Mouse (Mus musculus) thymus, postnatal 25 days (tissue): ENCODE data around the gene Exd1.

Experiments
- DNase-seq: peaks from one replicate; pipeline ENCODE4 v3.0.0; 2022

The Exd1 gene

GRCm38 (mm10) chr2:119547522-119548370 is at the start of gene Exd1, which contains the start of gene Chp1:
Gene Exd1, minus strand, starts transcription at chr2:119547627.
Gene Chp1, plus strand, starts transcription at chr2:119547697.
- DNase-seq, result peak; percentile 94

GRCm38 (mm10) chr2:119596781-119597330 is 49.4 kb upstream of the Exd1 start:
- DNase-seq, result no peak

- no peak for DNase-seq
These were observed 47.9 kb upstream of the Exd1 start for GRCm38 (mm10) chr2:119595308-119595707.

GRCm38 (mm10) chr2:119594113-119594981 is 46.9 kb upstream of the Exd1 start:
- DNase-seq, result peak; percentile 96

- DNase-seq, result no peak
These were observed 46.3 kb upstream of the Exd1 start for GRCm38 (mm10) chr2:119593765-119594112.

GRCm38 (mm10) chr2:119591247-119591646 is 43.8 kb upstream of the Exd1 start:
- peak; percentile 4 for DNase-seq

- DNase-seq, result peak; percentile 75
These were observed 40.0 kb upstream of the Exd1 start for GRCm38 (mm10) chr2:119587383-119587782.

GRCm38 (mm10) chr2:119584282-119584681 is 36.9 kb upstream of the Exd1 start:
- DNase-seq, result no peak

GRCm38 (mm10) chr2:119583439-119583838 is 36.0 kb upstream of the Exd1 start:
- no peak for DNase-seq

GRCm38 (mm10) chr2:119581571-119581970 is 34.1 kb upstream of the Exd1 start:
- DNase-seq, result no peak

GRCm38 (mm10) chr2:119572471-119572870 is 25.0 kb upstream of the Exd1 start:
- no peak for DNase-seq

- DNase-seq, result no peak
These were observed 18.9 kb upstream of the Exd1 start for GRCm38 (mm10) chr2:119566182-119566855.

GRCm38 (mm10) chr2:119565284-119565683 is 17.9 kb upstream of the Exd1 start:
- DNase-seq, result no peak

- no peak for DNase-seq
These were observed 14.4 kb upstream of the Exd1 start for GRCm38 (mm10) chr2:119561794-119562193.

GRCm38 (mm10) chr2:119558737-119559340 is 11.4 kb upstream of the Exd1 start:
- peak; percentile 43 for DNase-seq

GRCm38 (mm10) chr2:119558039-119558438 is 10.6 kb upstream of the Exd1 start:
- DNase-seq, result no peak

- no peak for DNase-seq
These were observed 2.3 kb upstream of the Exd1 start for GRCm38 (mm10) chr2:119549678-119550077.

- no peak for DNase-seq
These were observed 1.3 kb upstream of the Exd1 start for GRCm38 (mm10) chr2:119548691-119549090.

- no peak for DNase-seq
These were observed 889 bp upstream of the Exd1 start for GRCm38 (mm10) chr2:119548371-119548660.

- DNase-seq, result peak; percentile 87
These were observed 442 bp downstream of the Exd1 start for GRCm38 (mm10) chr2:119546848-119547521.

GRCm38 (mm10) chr2:119543656-119544055 is 3.8 kb downstream of the Exd1 start:
- DNase-seq, result no peak

GRCm38 (mm10) chr2:119542106-119542505 is 5.3 kb downstream of the Exd1 start:
- DNase-seq, result peak; percentile 70
